Mouse (Mus musculus) hindbrain, embryonic 13.5 days (tissue): Measurements from ENCODE around the gene Phospho1. TPM values are rescaled to one million over a fixed set of nuclear protein-coding genes. Genes with fewer than 3 reads are reported as not detected.

ENCODE experiments used
- ATAC-seq: fragments of 200-750 bp; cut with Nextera tagmentation; 2 replicates; pipeline ENCODE4 v1.8.0; 2017; ENCODE audit warnings: moderate TSS enrichment; ENCODE audit not compliant: low FRiP score
- H3K27ac ChIP-seq: fragments of 300-500 bp; sonication (generic); 2 replicates; pipeline ENCODE4 v1.5.1; 2015; ENCODE audit warnings: inconsistent platforms, mild to moderate bottlenecking, moderate library complexity
- H3K27me3 ChIP-seq: fragments of 300-500 bp; sonication (generic); 2 replicates; pipeline ENCODE4 v1.6.1; 2015; ENCODE audit warnings: mild to moderate bottlenecking, inconsistent platforms
- H3K36me3 ChIP-seq: fragments of 300-500 bp; sonication (generic); 2 replicates; pipeline ENCODE4 v1.6.1; 2015; ENCODE audit warnings: mild to moderate bottlenecking, inconsistent platforms
- H3K4me1 ChIP-seq: fragments of 300-500 bp; sonication (generic); replicated peaks from 2 replicates; pipeline ENCODE4 v1.6.1; 2015; ENCODE audit warnings: inconsistent platforms
- H3K4me2 ChIP-seq: fragments of 300-500 bp; sonication (generic); 2 replicates; pipeline ENCODE4 v1.6.1; 2015; ENCODE audit warnings: inconsistent platforms, mild to moderate bottlenecking, moderate library complexity
- H3K4me3 ChIP-seq: fragments of 300-500 bp; sonication (generic); 2 replicates; pipeline ENCODE4 v1.5.1; 2015; ENCODE audit warnings: mild to moderate bottlenecking, inconsistent platforms
- H3K9ac ChIP-seq: fragments of 300-500 bp; sonication (generic); 2 replicates; pipeline ENCODE4 v1.6.1; 2015; ENCODE audit warnings: mild to moderate bottlenecking, inconsistent platforms
- H3K9me3 ChIP-seq: fragments of 300-500 bp; sonication (generic); 2 replicates; pipeline ENCODE4 v1.6.1; 2016; ENCODE audit warnings: inconsistent platforms
- WGBS: fragments of 180-500 bp; shearing (Covaris S2); methylation state at CpG from one replicate; pipeline ENCODE4 v1.1.7; 2015; 5-methylcytosine and 5-hydroxymethylcytosine counted together
- polyA plus RNA-seq: library from polyadenylated mRNA; unstranded; fragments of >200 nt; fragmentation: Nextera tagmentation; extraction: Ambion mirVana; gene quantifications from 2 replicates; pipeline ENCODE4 v1.2.1, GENCODE M21; 2015

Gene Phospho1
- polyA plus RNA-seq, 1 experiment from 2014 or later = not detected

- Histone ChIP-seq H3K27ac (no peak overlapping the region), H3K9ac (no peak overlapping the region), H3K4me1 (peaks cover 25% of the 10 kb centered on the region), H3K36me3 (no peaks in the 10 kb centered on the region), H3K9me3 (no peaks in the 10 kb centered on the region), H3K27me3 (peaks cover 73% of the 10 kb centered on the region), H3K4me2 (no peak overlapping the region), H3K4me3 (no peak overlapping the region)
- 79% methylated on average over 4 of the region's 4 CpGs for WGBS
- ATAC-seq = no peak
Measured at GRCm38 (mm10) chr11:95838598-95838997, 14.3 kb downstream of the Phospho1 start.

- H3K9me3 ChIP-seq = no peaks in the 10 kb centered on the region
Measured at GRCm38 (mm10) chr11:95838999-95839868, 14.9 kb downstream of the Phospho1 start.

GRCm38 (mm10) chr11:95840694-95841497 lies 16.6 kb downstream of the Phospho1 start:
- 83% methylated on average over 5 of the region's 5 CpGs for WGBS
- Histone ChIP-seq H3K4me1 (peaks cover 16% of the 10 kb centered on the region), H3K9ac (no peak overlapping the region), H3K27ac (no peak overlapping the region), H3K9me3 (no peaks in the 10 kb centered on the region), H3K27me3 (peaks cover 50% of the 10 kb centered on the region), H3K4me3 (no peak overlapping the region), H3K4me2 (peak overlapping the region; percentile 15; the same call in 1 of the 2 replicates), H3K36me3 (no peaks in the 10 kb centered on the region)
- no peak for ATAC-seq

More at GRCm38 (mm10) chr11:95838999-95839868, 14.9 kb downstream of the Phospho1 start:
- Histone ChIP-seq H3K9ac (no peak overlapping the region), H3K36me3 (no peaks in the 10 kb centered on the region), H3K27ac (no peak overlapping the region), H3K4me2 (no peak overlapping the region), H3K4me1 (peaks cover 19% of the 10 kb centered on the region), H3K27me3 (peaks cover 67% of the 10 kb centered on the region), H3K4me3 (no peak overlapping the region)
- no peak for ATAC-seq
- 66% methylated on average over 8 of the region's 8 CpGs for WGBS

DNA sequence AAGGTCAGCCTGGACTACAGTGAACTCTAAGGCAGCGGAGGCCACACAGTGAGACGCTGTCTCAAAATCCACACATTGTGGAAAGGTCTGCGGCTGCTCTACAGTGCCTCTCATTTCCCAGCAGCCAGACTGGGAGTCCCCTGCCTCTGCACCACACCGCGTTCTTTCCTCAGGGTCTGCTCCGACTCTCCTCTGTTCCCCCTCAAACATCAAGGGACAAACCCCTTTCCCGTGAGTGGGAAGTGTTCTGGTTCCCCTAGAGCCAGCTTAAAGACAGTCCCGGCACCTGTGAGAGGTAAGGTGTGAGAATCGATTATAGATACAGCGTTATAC lies 17.2 kb downstream of the Phospho1 start:
- ATAC-seq = no peak
- Histone ChIP-seq H3K36me3 (no peaks in the 10 kb centered on the region), H3K9ac (no peak overlapping the region), H3K27ac (0 out of 2 replicates have a peak overlapping the region, but pooled peaks have one; percentile 30), H3K27me3 (peaks cover 45% of the 10 kb centered on the region), H3K4me3 (no peak overlapping the region), H3K9me3 (no peaks in the 10 kb centered on the region), H3K4me2 (peak overlapping the region; percentile 15; the same call in 1 of the 2 replicates), H3K4me1 (peaks cover 14% of the 10 kb centered on the region)
- 63% methylated on average over 10 of the region's 10 CpGs for WGBS

DNA sequence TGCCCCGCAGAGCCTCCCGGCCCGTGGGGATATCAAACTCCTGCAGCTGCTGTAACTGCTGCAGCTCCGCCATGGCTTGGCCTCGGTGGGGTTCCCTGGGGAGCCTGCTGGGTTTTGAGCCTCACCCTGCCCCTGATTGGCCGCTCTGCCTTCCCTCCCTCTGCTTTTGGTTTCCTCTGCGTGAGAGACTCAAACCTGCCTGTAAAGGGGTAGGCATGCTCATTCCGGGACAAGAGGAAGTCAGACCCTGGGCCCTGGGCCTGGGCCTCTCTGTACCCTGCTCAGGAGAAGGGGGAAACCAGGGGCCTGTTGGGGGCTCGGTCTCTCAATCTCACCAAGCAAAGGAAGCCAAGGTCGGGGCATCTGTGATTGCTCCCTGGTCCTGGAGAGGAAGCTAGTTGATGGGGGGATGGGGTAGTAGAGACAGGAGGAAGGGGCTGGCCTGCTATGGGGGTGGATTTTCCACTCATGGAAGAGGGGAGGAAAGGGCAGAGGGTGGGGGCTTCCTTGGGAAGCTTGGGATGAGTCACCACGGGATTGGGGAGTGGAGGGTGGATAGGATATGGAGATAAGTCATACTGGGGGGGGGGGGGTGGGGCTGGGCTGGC lies 17.9 kb downstream of the Phospho1 start, which contains the start of gene Abi3:
TSS of gene Abi3 (minus strand) at position 403 of the 608 bp plus-strand sequence.
- H3K4me2 ChIP-seq = peak within 1 kb of the TSS; percentile 15; the same call in 1 of the 2 replicates
- ATAC-seq = no peak
- peaks cover 38% of the 10 kb centered on the region for H3K27me3 ChIP-seq
- H3K9me3 ChIP-seq = no peaks in the 10 kb centered on the region
- peak within 1 kb of the TSS; percentile 12 for H3K4me3 ChIP-seq
- no peak within 1 kb of the TSS; the same call in 1 of the 2 replicates for H3K9ac ChIP-seq
- H3K36me3 ChIP-seq = no peaks in the 10 kb centered on the region
- WGBS = 9% methylated on average over 11 of the region's 11 CpGs
- peak within 1 kb of the TSS; percentile 30; the same call in 1 of the 2 replicates for H3K27ac ChIP-seq
- peaks cover 7% of the 10 kb centered on the region for H3K4me1 ChIP-seq

GRCm38 (mm10) chr11:95842953-95843352 lies 18.7 kb downstream of the Phospho1 start:
- WGBS = 78% methylated on average over 5 of the region's 5 CpGs
- H3K27me3 ChIP-seq = peaks cover 30% of the 10 kb centered on the region
- H3K36me3 ChIP-seq = no peaks in the 10 kb centered on the region
- no peak overlapping the region for H3K9ac ChIP-seq
- no peak overlapping the region for H3K4me2 ChIP-seq
- no peak overlapping the region for H3K4me3 ChIP-seq
- H3K4me1 ChIP-seq = peaks cover 5% of the 10 kb centered on the region
- no peak for ATAC-seq
- no peak overlapping the region for H3K27ac ChIP-seq
- H3K9me3 ChIP-seq = no peaks in the 10 kb centered on the region

GRCm38 (mm10) chr11:95843421-95843950 lies 19.2 kb downstream of the Phospho1 start:
- Histone ChIP-seq H3K4me3 (no peak overlapping the region), H3K4me2 (no peak overlapping the region), H3K27ac (no peak overlapping the region), H3K9me3 (no peaks in the 10 kb centered on the region), H3K27me3 (peaks cover 28% of the 10 kb centered on the region), H3K4me1 (peaks cover 5% of the 10 kb centered on the region), H3K36me3 (no peaks in the 10 kb centered on the region), H3K9ac (no peak overlapping the region)
- no peak for ATAC-seq
- WGBS = 64% methylated on average over 6 of the region's 6 CpGs

GRCm38 (mm10) chr11:95844935-95845334 lies 20.6 kb downstream of the Phospho1 start:
- Histone ChIP-seq H3K27ac (no peak overlapping the region), H3K4me3 (no peak overlapping the region), H3K4me2 (no peak overlapping the region), H3K36me3 (no peaks in the 10 kb centered on the region), H3K9me3 (no peaks in the 10 kb centered on the region), H3K4me1 (peaks cover 5% of the 10 kb centered on the region), H3K27me3 (peaks cover 28% of the 10 kb centered on the region), H3K9ac (no peak overlapping the region)
- WGBS = 69% methylated on average over 4 of the region's 4 CpGs
- no peak for ATAC-seq

DNA sequence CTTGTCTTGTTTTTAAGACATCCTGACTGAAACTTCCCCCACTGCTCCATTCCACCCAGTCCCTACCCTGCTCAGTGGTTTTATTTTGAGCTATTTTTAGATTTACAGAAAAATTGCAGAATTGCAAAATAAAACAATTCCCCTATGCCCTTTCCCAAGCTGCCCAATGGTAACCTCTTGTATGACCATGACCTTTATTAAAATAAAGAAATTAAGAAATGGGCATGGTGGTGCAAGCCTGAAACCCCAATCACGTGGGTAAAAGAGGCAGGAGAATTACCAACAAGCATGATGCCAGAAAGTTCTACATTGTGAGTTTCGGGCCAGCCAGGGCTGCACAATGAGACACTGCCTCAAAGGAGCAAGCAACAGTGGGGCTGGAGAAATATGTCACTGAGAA lies 26.6 kb downstream of the Phospho1 start:
- 79% methylated on average over 2 of the region's 2 CpGs for WGBS
- Histone ChIP-seq H3K4me1 (no peaks in the 10 kb centered on the region), H3K36me3 (no peaks in the 10 kb centered on the region), H3K9me3 (no peaks in the 10 kb centered on the region), H3K27me3 (no peaks in the 10 kb centered on the region; the same call in 1 of the 2 replicates), H3K27ac (no peak overlapping the region), H3K4me2 (no peak overlapping the region), H3K4me3 (no peak overlapping the region), H3K9ac (no peak overlapping the region)
- no peak for ATAC-seq

DNA sequence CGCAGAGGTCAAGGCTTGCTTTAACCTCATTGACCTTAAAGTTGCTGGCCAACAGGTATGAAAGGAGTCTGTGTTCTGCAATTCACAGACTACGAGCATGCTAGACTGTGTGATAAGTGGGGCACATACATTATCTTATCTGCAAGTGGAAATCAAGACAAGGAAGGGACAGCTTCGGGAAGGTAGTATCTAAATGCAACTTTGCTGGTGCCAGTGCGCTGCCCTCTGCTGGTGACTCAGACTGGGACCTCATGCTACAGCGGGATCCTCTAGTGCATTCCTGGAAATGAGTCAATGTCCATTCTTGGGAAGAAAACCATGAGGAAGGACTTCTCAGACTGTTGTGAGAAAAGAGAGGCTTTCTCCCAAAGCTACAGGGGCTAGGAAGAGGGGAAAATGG lies 29.4 kb downstream of the Phospho1 start:
- no peak overlapping the region for H3K27ac ChIP-seq
- peaks cover 10% of the 10 kb centered on the region for H3K4me1 ChIP-seq
- H3K27me3 ChIP-seq = no peaks in the 10 kb centered on the region; the same call in 1 of the 2 replicates
- WGBS = 62% methylated on average over 5 of the region's 5 CpGs
- H3K4me2 ChIP-seq = no peak overlapping the region
- H3K9me3 ChIP-seq = no peaks in the 10 kb centered on the region
- no peak overlapping the region for H3K9ac ChIP-seq
- no peaks in the 10 kb centered on the region for H3K36me3 ChIP-seq
- ATAC-seq = no peak
- no peak overlapping the region for H3K4me3 ChIP-seq

- Histone ChIP-seq H3K9ac (no peak overlapping the region), H3K27me3 (no peaks in the 10 kb centered on the region; the same call in 1 of the 2 replicates), H3K4me1 (peaks cover 17% of the 10 kb centered on the region), H3K4me3 (peak overlapping the region; percentile 73; the same call in 1 of the 2 replicates), H3K4me2 (peak overlapping the region; percentile 76), H3K9me3 (no peaks in the 10 kb centered on the region), H3K27ac (peak overlapping the region; percentile 89; the same call in 1 of the 2 replicates), H3K36me3 (no peaks in the 10 kb centered on the region)
- WGBS = 77% methylated on average over 4 of the region's 4 CpGs
- ATAC-seq = no peak
Measured at GRCm38 (mm10) chr11:95857306-95857705, 33.0 kb downstream of the Phospho1 start.
